Mouse (Mus musculus) heart, embryonic 11.5 days (tissue): Measurements from ENCODE around the gene Bpnt1. TPM values are rescaled to one million over a fixed set of nuclear protein-coding genes. Genes with fewer than 3 reads are reported as not detected.
A peak's percentile ranks its signal among the peaks of the same experiment; 100 is the strongest.

Experiments used
- ATAC-seq: fragments of 200-750 bp; cut with Nextera tagmentation; replicated peaks from 2 replicates; pipeline ENCODE4 v1.8.0; 2017; ENCODE audit warnings: moderate library complexity; ENCODE audit not compliant: insufficient number of reproducible peaks, low FRiP score, low TSS enrichment
- H3K27ac ChIP-seq: fragments of 300-500 bp; sonication (generic); 2 replicates; pipeline ENCODE4 v1.5.1; 2014; ENCODE audit warnings: mild to moderate bottlenecking, low read depth, low read length
- H3K27me3 ChIP-seq: fragments of 300-500 bp; sonication (generic); 2 replicates; pipeline ENCODE4 v1.6.1; 2014; ENCODE audit warnings: mild to moderate bottlenecking, low read length, mixed read lengths; ENCODE audit not compliant: control insufficient read depth, insufficient read depth
- H3K36me3 ChIP-seq: fragments of 300-500 bp; sonication (generic); 2 replicates; pipeline ENCODE4 v1.6.1; 2014; ENCODE audit warnings: mild to moderate bottlenecking, low read length, moderate library complexity, mixed read lengths; ENCODE audit not compliant: control insufficient read depth, insufficient read depth
- H3K4me1 ChIP-seq: fragments of 300-500 bp; sonication (generic); 2 replicates; pipeline ENCODE4 v1.6.1; 2014; ENCODE audit warnings: low read length; ENCODE audit not compliant: control insufficient read depth, insufficient read depth
- H3K4me2 ChIP-seq: fragments of 300-500 bp; sonication (generic); 2 replicates; pipeline ENCODE4 v1.6.1; 2014; ENCODE audit warnings: mild to moderate bottlenecking, moderate library complexity
- H3K4me3 ChIP-seq: fragments of 300-500 bp; sonication (generic); 2 replicates; pipeline ENCODE4 v1.5.1; 2014; ENCODE audit warnings: low read depth, low read length
- H3K9ac ChIP-seq: fragments of 300-500 bp; sonication (generic); 2 replicates; pipeline ENCODE4 v1.6.1; 2014; ENCODE audit warnings: mild to moderate bottlenecking, low read depth, low read length, moderate library complexity
- H3K9me3 ChIP-seq: fragments of 300-500 bp; sonication (generic); replicated peaks from 2 replicates; pipeline ENCODE4 v1.6.1; 2016; ENCODE audit warnings: low read length; ENCODE audit not compliant: control insufficient read depth
- WGBS: fragments of 180-500 bp; shearing (Covaris S2); extraction: QIAGEN DNeasy Blood & Tissue Kit; methylation state at CpG from one replicate; pipeline ENCODE4 v1.1.7; 2014; ENCODE audit not compliant: insufficient replicate concordance; 5-methylcytosine and 5-hydroxymethylcytosine counted together
- polyA plus RNA-seq: library from polyadenylated mRNA; unstranded; fragments of >200 nt; fragmentation: Nextera tagmentation; extraction: Ambion mirVana; gene quantifications from 2 replicates; pipeline ENCODE4 v1.2.1, GENCODE M21; 2014

The Bpnt1 gene
- polyA plus RNA-seq, 1 experiment from 2014 or later, result 27.0 TPM

DNA sequence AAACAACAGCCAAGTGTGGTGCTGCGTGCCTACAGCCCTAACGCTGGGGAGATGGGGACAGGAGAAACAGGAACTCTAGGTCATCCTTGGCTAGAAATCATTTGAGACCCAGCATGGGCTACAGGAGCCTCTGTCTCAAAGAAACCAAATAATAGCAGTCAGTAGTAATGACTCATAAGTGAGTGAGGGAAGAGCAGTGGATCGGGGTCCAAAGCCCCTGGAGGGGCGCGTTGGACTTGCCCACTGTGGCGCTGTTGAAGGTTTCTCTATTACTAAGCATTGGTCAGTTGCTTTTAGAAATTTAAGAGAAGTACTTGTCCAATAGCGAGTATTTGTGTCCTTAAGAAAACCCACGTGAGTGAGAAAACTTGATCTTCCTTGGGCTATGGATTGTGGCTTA, 21.4 kb downstream of the Bpnt1 start:
- WGBS, result 87% methylated on average over 8 of the region's 8 CpGs
- Histone ChIP-seq H3K4me2 (no peak overlapping the region), H3K9me3 (no peaks in the 10 kb centered on the region), H3K4me1 (no peaks in the 10 kb centered on the region), H3K9ac (no peak overlapping the region), H3K4me3 (no peak overlapping the region), H3K27me3 (no peaks in the 10 kb centered on the region), H3K27ac (no peak overlapping the region), H3K36me3 (peaks cover 12% of the 10 kb centered on the region)
- no peak for ATAC-seq

DNA sequence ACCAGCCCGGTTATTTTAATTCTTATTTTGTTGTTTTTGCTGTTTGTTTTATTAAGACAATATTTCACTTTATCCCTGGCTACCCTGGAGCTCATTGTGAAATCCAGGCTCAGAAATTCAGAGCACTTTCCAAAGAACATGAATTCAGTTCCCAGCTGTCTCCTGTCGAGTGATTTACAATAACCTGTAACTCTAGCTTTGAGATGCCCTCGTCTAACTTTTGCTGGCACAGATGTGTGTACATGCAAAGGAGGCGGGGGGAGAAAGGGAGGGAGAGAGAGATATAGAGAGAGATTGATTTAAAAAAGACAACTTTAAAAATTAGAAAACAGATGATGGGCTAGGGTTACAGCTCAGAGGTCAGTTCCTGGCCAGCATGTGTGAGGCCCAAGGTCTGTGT, 22.8 kb downstream of the Bpnt1 start:
- H3K27me3 ChIP-seq, result no peaks in the 10 kb centered on the region
- ATAC-seq, result no peak
- H3K4me2 ChIP-seq, result no peak overlapping the region
- no peak overlapping the region for H3K4me3 ChIP-seq
- H3K9me3 ChIP-seq, result no peaks in the 10 kb centered on the region
- no peak overlapping the region for H3K9ac ChIP-seq
- WGBS, result 88% methylated on average over 4 of the region's 4 CpGs
- H3K36me3 ChIP-seq, result peaks cover 12% of the 10 kb centered on the region
- no peak overlapping the region for H3K27ac ChIP-seq
- no peaks in the 10 kb centered on the region for H3K4me1 ChIP-seq

DNA sequence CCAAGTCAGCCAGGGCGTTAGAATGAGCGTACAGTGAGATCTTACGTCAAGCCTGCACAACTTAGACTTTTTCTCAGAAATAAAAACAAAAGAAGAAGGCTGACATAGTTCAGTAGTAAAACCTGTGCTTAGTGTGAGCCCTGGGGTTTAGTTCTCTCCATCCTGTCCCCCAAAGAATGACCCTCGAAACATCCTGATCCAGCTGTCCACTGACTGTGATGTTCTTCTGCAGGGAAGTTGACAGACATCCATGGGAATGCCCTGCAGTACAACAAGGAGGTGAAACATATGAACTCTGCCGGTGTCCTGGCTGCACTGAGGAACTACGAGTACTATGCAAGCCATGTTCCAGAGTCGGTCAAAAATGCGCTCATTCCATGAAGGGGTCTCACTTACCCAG, 24.3 kb downstream of the Bpnt1 start:
- 91% methylated on average over 8 of the region's 8 CpGs for WGBS
- no peak overlapping the region for H3K27ac ChIP-seq
- no peaks in the 10 kb centered on the region for H3K9me3 ChIP-seq
- H3K4me1 ChIP-seq, result no peaks in the 10 kb centered on the region
- H3K4me2 ChIP-seq, result no peak overlapping the region
- H3K4me3 ChIP-seq, result no peak overlapping the region
- peaks cover 9% of the 10 kb centered on the region for H3K36me3 ChIP-seq
- H3K27me3 ChIP-seq, result no peaks in the 10 kb centered on the region
- no peak overlapping the region for H3K9ac ChIP-seq
- ATAC-seq, result no peak

DNA sequence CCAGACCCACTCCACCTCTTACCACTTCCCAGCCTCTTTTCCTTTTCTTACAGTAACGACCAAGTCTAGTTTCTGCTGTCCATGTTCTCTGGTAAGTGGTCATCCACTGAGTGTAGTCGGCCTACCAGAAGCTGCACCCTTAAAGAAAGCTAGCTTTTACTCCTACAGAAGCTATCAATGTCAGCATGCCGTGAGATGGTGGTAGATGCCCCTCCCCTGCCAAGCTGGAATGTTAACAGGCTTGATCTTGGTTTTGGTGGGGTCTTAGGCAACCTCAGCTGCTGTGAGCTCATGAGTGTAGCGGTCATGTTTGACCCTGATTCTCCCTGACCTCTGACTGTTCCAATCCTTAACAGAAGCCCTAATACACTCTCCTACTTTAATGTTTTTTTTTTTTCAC, 26.3 kb downstream of the Bpnt1 start:
- no peaks in the 10 kb centered on the region for H3K4me1 ChIP-seq
- H3K9me3 ChIP-seq, result no peaks in the 10 kb centered on the region
- H3K36me3 ChIP-seq, result peaks cover 9% of the 10 kb centered on the region
- H3K9ac ChIP-seq, result no peak overlapping the region
- 79% methylated on average over 4 of the region's 4 CpGs for WGBS
- no peak overlapping the region for H3K27ac ChIP-seq
- H3K27me3 ChIP-seq, result no peaks in the 10 kb centered on the region
- no peak for ATAC-seq
- H3K4me3 ChIP-seq, result no peak overlapping the region
- H3K4me2 ChIP-seq, result no peak overlapping the region

DNA sequence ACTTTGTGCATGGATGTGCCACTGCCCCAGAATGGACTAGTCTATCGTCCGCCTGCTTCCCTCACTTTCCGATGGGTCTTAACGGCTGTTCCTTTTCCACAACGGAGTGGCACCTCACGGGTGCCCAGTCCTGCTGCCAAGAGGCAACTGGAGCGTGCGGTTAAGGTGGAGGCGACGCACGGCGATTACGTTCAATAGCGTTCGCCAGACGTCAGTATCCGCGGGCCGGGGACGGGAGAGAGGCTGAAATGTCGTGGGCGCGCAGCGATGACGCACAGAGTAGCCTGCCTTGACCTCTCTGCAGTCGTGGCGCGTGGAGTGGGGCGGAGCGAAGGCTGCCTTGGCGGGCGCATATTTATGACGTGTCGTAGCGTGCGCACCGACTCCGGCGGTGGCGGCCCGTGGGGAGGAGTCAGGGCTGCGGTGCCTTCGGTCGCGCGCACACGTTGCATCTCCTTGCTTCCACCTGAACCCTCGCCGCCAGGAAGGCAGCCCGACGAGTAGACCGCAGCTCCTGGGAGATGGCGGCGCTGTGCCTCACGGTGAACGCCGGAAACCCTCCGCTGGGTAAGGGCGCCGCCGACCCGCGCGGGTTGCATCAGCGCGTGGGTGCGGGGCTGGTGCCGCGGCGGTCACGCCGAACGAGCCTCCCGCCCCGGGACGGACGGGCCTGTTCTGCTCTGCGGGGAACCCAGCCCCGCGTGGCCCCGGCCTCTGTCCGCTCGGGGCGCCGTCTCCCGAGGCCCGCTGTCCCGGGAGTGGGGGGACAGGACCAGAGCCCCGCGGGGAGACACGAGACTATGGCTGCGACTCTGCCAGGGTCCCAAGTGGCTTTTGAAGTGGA, 30.9 kb downstream of the Bpnt1 start, which contains the start of gene Eprs:
Gene Eprs (plus strand): TSS at position 368 of the 844 bp plus-strand sequence.
- peak within 1 kb of the TSS; percentile 81 for H3K4me2 ChIP-seq
- peak within 1 kb of the TSS; percentile 96 for H3K9ac ChIP-seq
- H3K27ac ChIP-seq, result peak within 1 kb of the TSS; percentile 93
- peak within 1 kb of the TSS; percentile 98 for H3K4me3 ChIP-seq
- WGBS, result under 1% methylated on average over 84 of the region's 92 CpGs
- H3K9me3 ChIP-seq, result no peaks in the 10 kb centered on the region
- H3K36me3 ChIP-seq, result no peaks in the 10 kb centered on the region; the same call in 1 of the 2 replicates
- peak; percentile 95 for ATAC-seq
- no peaks in the 10 kb centered on the region for H3K27me3 ChIP-seq
- peaks cover 13% of the 10 kb centered on the region for H3K4me1 ChIP-seq

DNA sequence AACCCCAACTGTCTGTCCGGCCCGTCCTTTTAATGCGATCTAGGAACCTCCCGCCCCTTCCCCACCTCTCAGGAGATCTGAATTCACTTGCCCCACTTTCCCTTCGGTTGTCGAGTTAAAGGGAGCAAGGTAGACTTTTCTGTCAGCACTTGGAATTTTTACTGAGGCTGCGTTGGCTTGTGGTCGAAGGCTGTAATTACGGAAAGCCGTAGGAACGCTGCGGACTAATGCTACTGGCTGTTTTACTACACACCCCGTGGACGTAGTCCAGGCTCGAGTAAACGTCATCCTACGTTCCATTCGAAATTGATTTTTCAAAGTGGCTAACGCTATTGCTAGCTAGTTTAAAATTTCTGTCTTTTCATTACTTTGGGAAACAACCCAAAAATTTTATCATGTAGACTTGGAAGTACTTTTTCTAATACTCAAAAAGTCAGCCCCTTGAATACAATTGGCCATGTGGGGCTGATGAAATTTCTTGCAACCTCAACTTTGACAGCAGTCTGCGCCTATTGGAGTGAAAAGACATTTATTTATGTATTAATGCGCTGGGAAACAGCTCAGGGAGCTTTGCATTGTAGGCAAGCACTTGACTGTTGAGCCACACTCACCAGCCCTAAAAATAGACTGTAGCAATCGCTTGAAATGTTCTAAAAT, 31.7 kb downstream of the Bpnt1 start:
- 3% methylated on average over 22 of the region's 22 CpGs for WGBS
- Histone ChIP-seq H3K27me3 (no peaks in the 10 kb centered on the region), H3K9ac (peak overlapping the region; percentile 96), H3K9me3 (no peaks in the 10 kb centered on the region), H3K27ac (peak overlapping the region; percentile 93), H3K4me3 (peak overlapping the region; percentile 98), H3K4me1 (peaks cover 13% of the 10 kb centered on the region), H3K36me3 (no peaks in the 10 kb centered on the region), H3K4me2 (peak overlapping the region; percentile 81)
- ATAC-seq, result peak; percentile 59; the same call in 1 of the 2 replicates

DNA sequence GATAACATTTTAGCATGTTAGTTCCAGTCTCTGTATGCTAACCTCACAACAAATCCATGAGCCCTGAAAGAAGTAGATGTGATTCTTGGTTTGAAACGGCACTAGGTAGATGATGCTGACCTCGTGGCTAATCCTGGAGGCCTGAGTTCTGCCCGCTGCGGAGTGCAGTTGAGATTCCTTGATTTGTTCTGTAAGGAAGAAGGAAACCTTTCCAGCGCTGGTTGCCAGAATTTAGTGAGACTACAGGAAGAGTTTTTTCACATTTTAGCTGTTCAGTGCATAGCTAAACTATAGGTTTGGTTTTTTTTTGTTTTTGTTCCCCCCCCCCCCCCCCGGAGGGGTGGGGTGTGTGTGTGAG, 32.2 kb downstream of the Bpnt1 start:
- Histone ChIP-seq H3K36me3 (no peaks in the 10 kb centered on the region), H3K4me2 (peak overlapping the region; percentile 81), H3K27me3 (no peaks in the 10 kb centered on the region), H3K9ac (peak overlapping the region; percentile 96), H3K9me3 (no peaks in the 10 kb centered on the region), H3K4me1 (peaks cover 13% of the 10 kb centered on the region), H3K27ac (peak overlapping the region; percentile 93; the same call in 1 of the 2 replicates), H3K4me3 (peak overlapping the region; percentile 98)
- no peak for ATAC-seq
- WGBS, result 37% methylated on average over 6 of the region's 6 CpGs

DNA sequence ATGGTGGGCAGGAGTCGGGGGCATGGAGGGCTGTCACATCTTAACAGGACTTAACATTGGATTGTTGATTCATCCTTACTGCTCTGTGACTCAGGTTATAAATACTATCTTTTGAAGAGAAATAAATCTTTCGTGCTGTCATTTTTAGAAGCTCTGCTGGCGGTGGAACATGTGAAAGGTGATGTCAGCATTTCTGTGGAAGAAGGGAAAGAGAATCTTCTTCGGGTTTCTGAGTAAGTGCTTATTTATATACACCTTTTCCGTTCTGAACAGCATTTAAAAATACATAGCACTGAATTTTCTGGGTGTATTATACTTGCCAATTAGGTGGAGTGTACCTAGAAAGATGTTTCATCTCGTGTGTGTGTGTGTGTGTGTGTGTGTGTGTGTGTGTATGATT, 35.4 kb downstream of the Bpnt1 start:
- peaks cover 12% of the 10 kb centered on the region for H3K36me3 ChIP-seq
- ATAC-seq, result no peak
- H3K9me3 ChIP-seq, result no peaks in the 10 kb centered on the region
- no peak overlapping the region for H3K27ac ChIP-seq
- 87% methylated on average over 6 of the region's 6 CpGs for WGBS
- H3K9ac ChIP-seq, result no peak overlapping the region
- H3K4me2 ChIP-seq, result no peak overlapping the region
- no peaks in the 10 kb centered on the region for H3K27me3 ChIP-seq
- H3K4me3 ChIP-seq, result no peak overlapping the region
- H3K4me1 ChIP-seq, result peaks cover 13% of the 10 kb centered on the region
